Mouse (Mus musculus): ENCODE results near the gene Tead2. TPM values are rescaled to one million over a fixed set of nuclear protein-coding genes. Genes with fewer than 3 reads are reported as not detected.

The Tead2 gene
- polyA plus RNA-seq, 1 experiment from 2014 or later: 148 TPM

GRCm38 (mm10) chr7:45277136-45277760 is 61.7 kb downstream of the Tead2 start, which contains the start of gene Slc6a21:
Gene Slc6a21 (plus strand): TSS chr7:45277513.
- peak; percentile 31; the same call in 1 of the 2 replicates for ATAC-seq (ENCODE audit: low read depth)
- H3K36me3 ChIP-seq (ENCODE audit: control insufficient read depth, insufficient read depth, low read length): no peaks in the 10 kb centered on the region
- H3K27ac ChIP-seq (ENCODE audit: low read length): no peak within 1 kb of the TSS
- H3K4me3 ChIP-seq (ENCODE audit: low read length): peak within 1 kb of the TSS; percentile 54
- no peaks in the 10 kb centered on the region for H3K9me3 ChIP-seq (ENCODE audit: control insufficient read depth, low read length)
- H3K9ac ChIP-seq (ENCODE audit: low read length): peak within 1 kb of the TSS; percentile 61
- no peaks in the 10 kb centered on the region; the same call in 1 of the 2 replicates for H3K27me3 ChIP-seq (ENCODE audit: control insufficient read depth, insufficient read depth, low read depth, low read length)
- 7% methylated on average over 44 of the region's 44 CpGs for WGBS
- H3K4me1 ChIP-seq (replicated peaks; ENCODE audit: control insufficient read depth, insufficient read depth, low read length): no peaks in the 10 kb centered on the region
- H3K4me2 ChIP-seq (ENCODE audit: low read depth, low read length): peak within 1 kb of the TSS; percentile 81

Small RNA genes lying within 50 kb of the gene (microRNA-seq; reads per million reads assigned to microRNA genes)
- not detected for gene Mir7055

Other genes with a start within 250 kb of the Tead2 start
- 17.1 and 17.5 TPM in 2 replicates for gene Cpt1c, start 240.9 kb upstream of the Tead2 start, polyA plus RNA-seq (2015; fragmentation: Nextera tagmentation; extraction: Ambion mirVana)
- gene Prmt1, start 229.2 kb upstream of the Tead2 start, polyA plus RNA-seq (2015; fragmentation: Nextera tagmentation; extraction: Ambion mirVana): 413 and 457 TPM in 2 replicates
- 96.5 and 108 TPM in 2 replicates for gene Irf3, start 218.1 kb upstream of the Tead2 start, polyA plus RNA-seq (2015; fragmentation: Nextera tagmentation; extraction: Ambion mirVana)
- 62.0 and 64.5 TPM in 2 replicates for gene Bcl2l12, start 217.0 kb upstream of the Tead2 start, polyA plus RNA-seq (2015; fragmentation: Nextera tagmentation; extraction: Ambion mirVana)
- gene Scaf1, start 199.4 kb upstream of the Tead2 start, polyA plus RNA-seq (2015; fragmentation: Nextera tagmentation; extraction: Ambion mirVana): 28.9 and 30.7 TPM in 2 replicates
- gene Rras, start 197.8 kb upstream of the Tead2 start, polyA plus RNA-seq (2015; fragmentation: Nextera tagmentation; extraction: Ambion mirVana): 54.6 and 59.7 TPM in 2 replicates
- 9.2 TPM in 2 replicates for gene Prr12, start 162.9 kb upstream of the Tead2 start, polyA plus RNA-seq (2015; fragmentation: Nextera tagmentation; extraction: Ambion mirVana)
- gene Nosip, start 153.3 kb upstream of the Tead2 start, polyA plus RNA-seq (2015; fragmentation: Nextera tagmentation; extraction: Ambion mirVana): 72.5 and 77.8 TPM in 2 replicates
- 28.7 and 31.9 TPM in 2 replicates for gene Prrg2, start 153.1 kb upstream of the Tead2 start, polyA plus RNA-seq (2015; fragmentation: Nextera tagmentation; extraction: Ambion mirVana)
- 308 and 326 TPM in 2 replicates for gene Rcn3, start 123.5 kb upstream of the Tead2 start, polyA plus RNA-seq (2015; fragmentation: Nextera tagmentation; extraction: Ambion mirVana)
- gene Fcgrt, start 111.9 kb upstream of the Tead2 start, polyA plus RNA-seq (2015; fragmentation: Nextera tagmentation; extraction: Ambion mirVana): 93.7 and 97.1 TPM in 2 replicates
- gene Rps11, start 91.3 kb upstream of the Tead2 start, polyA plus RNA-seq (2015; fragmentation: Nextera tagmentation; extraction: Ambion mirVana): 1,430 and 1,443 TPM in 2 replicates
- gene Rpl13a, start 87.0 kb upstream of the Tead2 start, polyA plus RNA-seq (2015; fragmentation: Nextera tagmentation; extraction: Ambion mirVana): 1,289 and 1,305 TPM in 2 replicates
- 0.31 and 0.60 TPM in 2 replicates for gene Gm45713, start 79.5 kb upstream of the Tead2 start, polyA plus RNA-seq (2015; fragmentation: Nextera tagmentation; extraction: Ambion mirVana)
- gene Flt3l, start 79.3 kb upstream of the Tead2 start, polyA plus RNA-seq (2015; fragmentation: Nextera tagmentation; extraction: Ambion mirVana): 2.4 and 3.0 TPM in 2 replicates
- gene Pih1d1, start 61.5 kb upstream of the Tead2 start, polyA plus RNA-seq (2015; fragmentation: Nextera tagmentation; extraction: Ambion mirVana): 99.2 and 100 TPM in 2 replicates
- gene Aldh16a1, start 61.2 kb upstream of the Tead2 start, polyA plus RNA-seq (2015; fragmentation: Nextera tagmentation; extraction: Ambion mirVana): 55.4 and 57.4 TPM in 2 replicates
- gene Slc17a7, start 51.8 kb upstream of the Tead2 start, polyA plus RNA-seq (2015; fragmentation: Nextera tagmentation; extraction: Ambion mirVana): 0.34 and 0.99 TPM in 2 replicates
- not detected in 2 replicates for gene Gfy, start 36.2 kb upstream of the Tead2 start, polyA plus RNA-seq (2015; fragmentation: Nextera tagmentation; extraction: Ambion mirVana)
- not detected in 2 replicates for gene Pth2, start 34.8 kb upstream of the Tead2 start, polyA plus RNA-seq (2015; fragmentation: Nextera tagmentation; extraction: Ambion mirVana)
- 1.3 TPM in 2 replicates for gene Ccdc155, start 10.9 kb upstream of the Tead2 start, polyA plus RNA-seq (2015; fragmentation: Nextera tagmentation; extraction: Ambion mirVana)
- gene Dkkl1, start 3.6 kb upstream of the Tead2 start, polyA plus RNA-seq (2015; fragmentation: Nextera tagmentation; extraction: Ambion mirVana): 0.84 and 1.6 TPM in 2 replicates
- 3.0 and 4.6 TPM in 2 replicates for gene Cd37, start 23.4 kb downstream of the Tead2 start, polyA plus RNA-seq (2015; fragmentation: Nextera tagmentation; extraction: Ambion mirVana)
- gene Slc6a16, start 25.3 kb downstream of the Tead2 start, polyA plus RNA-seq (2015; fragmentation: Nextera tagmentation; extraction: Ambion mirVana): 0.23 TPM in 1 of 2 replicates, not detected in the other
- gene Slc6a21, start 61.8 kb downstream of the Tead2 start, polyA plus RNA-seq (2015; fragmentation: Nextera tagmentation; extraction: Ambion mirVana): not detected in 2 replicates
- 19.6 and 25.0 TPM in 2 replicates for gene Trpm4, start 118.0 kb downstream of the Tead2 start, polyA plus RNA-seq (2015; fragmentation: Nextera tagmentation; extraction: Ambion mirVana)
- 1.8 and 2.0 TPM in 2 replicates for gene Hrc, start 119.5 kb downstream of the Tead2 start, polyA plus RNA-seq (2015; fragmentation: Nextera tagmentation; extraction: Ambion mirVana)
- gene Ppfia3, start 151.3 kb downstream of the Tead2 start, polyA plus RNA-seq (2015; fragmentation: Nextera tagmentation; extraction: Ambion mirVana): 2.2 and 2.5 TPM in 2 replicates
- gene Lin7b, start 154.8 kb downstream of the Tead2 start, polyA plus RNA-seq (2015; fragmentation: Nextera tagmentation; extraction: Ambion mirVana): 0.53 TPM in 2 replicates
- gene Snrnp70, start 180.0 kb downstream of the Tead2 start, polyA plus RNA-seq (2015; fragmentation: Nextera tagmentation; extraction: Ambion mirVana): 181 and 191 TPM in 2 replicates
- gene Kcna7, start 189.9 kb downstream of the Tead2 start, polyA plus RNA-seq (2015; fragmentation: Nextera tagmentation; extraction: Ambion mirVana): not detected in 2 replicates
- gene Ntf5, start 197.9 kb downstream of the Tead2 start, polyA plus RNA-seq (2015; fragmentation: Nextera tagmentation; extraction: Ambion mirVana): 3.2 and 3.5 TPM in 2 replicates
- 2.3 and 3.3 TPM in 2 replicates for gene Lhb, start 205.1 kb downstream of the Tead2 start, polyA plus RNA-seq (2015; fragmentation: Nextera tagmentation; extraction: Ambion mirVana)
- gene Gys1, start 219.1 kb downstream of the Tead2 start, polyA plus RNA-seq (2015; fragmentation: Nextera tagmentation; extraction: Ambion mirVana): 53.8 and 54.1 TPM in 2 replicates
- gene Ruvbl2, start 222.3 kb downstream of the Tead2 start, polyA plus RNA-seq (2015; fragmentation: Nextera tagmentation; extraction: Ambion mirVana): 159 and 160 TPM in 2 replicates
- gene Ftl1, start 244.1 kb downstream of the Tead2 start, polyA plus RNA-seq (2015; fragmentation: Nextera tagmentation; extraction: Ambion mirVana): 4,912 and 5,024 TPM in 2 replicates

Data from lung, embryonic 16.5 days (tissue).